Mouse (Mus musculus): ENCODE data around the gene Cplx3. TPM values are rescaled to one million over a fixed set of nuclear protein-coding genes. Genes with fewer than 3 reads are reported as not detected.

Gene Cplx3
- total RNA-seq, 2 experiments from 2014 or later, result 13.0 to 13.6 TPM

DNA sequence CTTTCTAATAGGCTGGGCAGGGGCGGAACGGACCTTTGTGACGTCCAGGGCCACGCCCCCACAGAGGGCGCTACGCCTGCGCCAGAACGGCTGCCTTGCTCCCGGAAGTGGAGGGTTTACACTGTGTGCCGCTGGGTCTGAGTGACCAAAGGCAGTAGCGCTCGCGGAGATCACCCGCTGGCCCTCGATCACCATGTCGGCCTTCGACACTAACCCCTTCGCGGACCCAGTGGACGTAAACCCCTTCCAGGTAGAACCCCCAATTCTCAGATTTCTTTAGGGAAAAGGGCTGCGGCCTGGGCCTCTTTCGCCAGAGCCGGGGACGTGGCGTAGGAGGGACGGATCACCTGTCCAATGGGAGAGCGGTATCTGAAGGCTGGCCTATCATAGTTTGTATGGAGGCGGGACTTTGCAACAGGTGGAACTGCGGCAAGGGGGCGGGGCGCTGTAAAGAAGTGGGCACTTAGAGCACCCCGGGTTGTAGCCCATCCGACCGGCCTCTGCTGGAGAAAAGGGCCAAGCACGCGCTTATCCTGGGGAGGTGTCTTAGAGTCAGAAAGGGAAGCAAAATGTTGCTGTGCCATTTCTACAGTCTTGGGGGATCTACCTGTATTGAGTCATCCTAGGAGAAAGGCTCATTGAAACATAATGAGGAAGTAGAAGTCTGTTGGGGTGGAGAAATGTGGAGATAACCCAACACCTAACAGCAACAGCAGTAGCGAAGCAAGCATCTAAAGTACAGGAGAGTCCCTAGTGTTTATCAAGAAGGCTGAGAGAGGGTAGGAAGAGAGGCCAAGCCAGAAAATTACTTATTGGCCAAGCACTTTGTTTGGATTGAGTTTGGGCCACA, 45.0 kb downstream of the Cplx3 start, which contains the start of gene Scamp2:
TSS of gene Scamp2 (plus strand) at position 83 of the 850 bp plus-strand sequence.
- DNase-seq (ENCODE audit: low spot score in 2 of 2), result peak; percentile 91 to 95

DNA sequence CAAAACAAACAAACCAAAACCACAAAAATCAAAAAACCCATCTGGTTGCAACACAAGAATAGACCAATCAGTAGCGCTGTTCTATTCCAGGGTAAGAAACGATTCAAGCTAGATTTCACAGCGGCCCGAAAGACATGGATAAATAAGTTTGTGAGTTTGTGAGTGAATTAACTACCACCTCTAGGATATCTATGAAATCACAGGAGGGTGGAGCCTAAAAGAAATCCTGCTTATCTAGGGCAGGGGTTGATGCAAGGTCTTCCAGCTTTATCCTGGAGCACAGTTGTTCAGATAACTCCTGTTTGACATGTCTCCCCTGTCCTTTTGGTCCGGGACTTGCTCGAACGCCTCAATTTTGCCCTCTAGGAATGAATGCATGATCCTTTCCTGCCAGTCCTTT, 45.8 kb downstream of the Cplx3 start:
- no peak for DNase-seq (ENCODE audit: low spot score in 2 of 2)

DNA sequence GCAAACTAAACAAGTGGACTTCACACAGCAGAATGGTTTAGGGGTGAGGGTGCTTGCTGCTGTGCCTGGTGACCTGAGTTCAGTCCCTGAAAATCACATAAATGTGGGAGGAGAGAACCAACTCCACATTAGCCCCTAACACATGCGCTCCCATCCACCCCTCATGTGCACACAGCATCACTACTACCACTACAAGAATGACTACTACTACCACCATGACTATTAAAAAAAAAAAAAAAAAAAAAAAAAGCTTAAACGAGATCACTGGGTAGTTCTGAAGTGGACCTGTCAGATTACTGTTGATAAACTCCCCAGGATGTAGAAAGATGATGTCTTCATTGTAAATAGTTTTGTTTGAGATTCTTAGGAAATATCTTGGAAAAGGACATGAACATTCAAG, 46.5 kb downstream of the Cplx3 start:
- no peak for DNase-seq (ENCODE audit: low spot score in 2 of 2)

DNA sequence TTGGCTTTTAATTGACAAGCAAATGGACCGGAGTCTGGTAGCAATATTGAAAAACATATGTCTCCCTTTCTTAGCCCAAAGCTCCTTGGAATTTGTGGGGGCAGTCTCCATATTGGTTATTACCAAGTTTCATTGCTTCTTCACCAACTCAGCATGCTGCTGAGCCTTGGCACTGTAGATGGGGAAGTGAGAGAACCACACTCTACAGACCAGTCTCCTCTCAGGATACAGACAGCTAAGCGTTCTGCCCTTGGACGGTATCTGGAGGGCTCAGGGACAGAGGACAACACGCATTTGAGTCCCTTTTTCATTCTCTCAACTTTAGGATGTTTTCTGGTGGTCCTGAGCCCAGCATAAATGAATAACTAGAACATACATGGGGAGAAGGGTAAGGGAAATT, 47.5 kb downstream of the Cplx3 start:
- no peak for DNase-seq (ENCODE audit: low spot score in 2 of 2)

DNA sequence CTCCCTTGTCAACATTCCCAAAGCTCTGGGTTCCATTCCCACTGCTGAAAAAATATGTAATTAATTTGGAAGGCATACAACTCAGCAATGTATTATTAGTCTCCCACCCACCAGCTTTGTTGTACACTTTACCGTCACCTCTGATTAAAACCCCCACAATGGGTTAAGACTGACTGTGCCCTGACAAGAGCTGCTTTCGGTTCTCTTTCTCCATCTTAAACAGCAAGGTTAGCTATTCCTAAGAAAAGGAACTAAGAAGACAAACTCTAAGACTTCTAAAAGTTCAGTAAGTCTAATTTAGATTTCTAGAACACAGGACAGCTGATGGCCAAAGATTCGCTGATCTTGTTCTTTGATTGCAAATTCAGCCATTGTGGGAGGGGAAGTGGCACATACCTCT, 48.9 kb downstream of the Cplx3 start:
- no peak for DNase-seq (ENCODE audit: low spot score in 2 of 2)

DNA sequence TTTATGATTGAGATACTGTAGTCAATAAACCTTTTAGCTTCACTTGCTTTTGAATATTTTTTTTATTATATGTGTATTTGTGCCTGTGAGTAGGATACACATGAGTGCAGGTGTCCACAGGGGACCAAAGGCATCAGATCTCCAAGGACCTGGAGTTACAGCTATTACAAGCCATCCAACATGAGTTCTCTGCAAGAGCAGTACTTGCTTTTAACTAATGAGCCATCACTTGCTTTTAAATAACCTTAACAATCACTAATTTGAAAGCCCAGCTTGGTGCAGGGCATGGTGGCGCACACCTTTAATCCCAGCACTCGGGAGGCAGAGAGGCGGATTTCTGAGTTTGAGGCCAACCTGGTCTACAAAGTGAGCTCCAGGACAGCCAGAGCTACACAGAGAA, 51.3 kb downstream of the Cplx3 start:
- DNase-seq (ENCODE audit: low spot score in 2 of 2), result no peak

DNA sequence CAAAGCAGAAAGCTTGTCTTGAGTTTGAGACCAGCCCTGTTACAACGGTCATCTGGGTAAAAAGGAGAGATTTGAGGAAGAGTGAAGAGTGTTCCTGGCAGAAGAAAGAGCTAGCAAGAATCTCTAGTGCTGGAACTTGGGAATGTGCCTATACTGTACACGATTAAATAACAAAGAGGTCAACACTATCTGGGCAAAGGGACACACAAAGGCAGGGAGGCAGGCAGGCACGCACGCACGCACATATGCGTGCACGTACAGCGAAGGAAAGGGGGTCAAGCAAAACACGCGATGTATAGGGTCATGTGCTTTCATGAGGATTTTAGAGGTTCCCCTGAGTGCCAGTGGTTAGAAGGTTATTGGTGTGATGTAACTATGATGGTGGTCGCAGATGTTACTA, 53.0 kb downstream of the Cplx3 start:
- no peak for DNase-seq (ENCODE audit: low spot score in 2 of 2)

DNA sequence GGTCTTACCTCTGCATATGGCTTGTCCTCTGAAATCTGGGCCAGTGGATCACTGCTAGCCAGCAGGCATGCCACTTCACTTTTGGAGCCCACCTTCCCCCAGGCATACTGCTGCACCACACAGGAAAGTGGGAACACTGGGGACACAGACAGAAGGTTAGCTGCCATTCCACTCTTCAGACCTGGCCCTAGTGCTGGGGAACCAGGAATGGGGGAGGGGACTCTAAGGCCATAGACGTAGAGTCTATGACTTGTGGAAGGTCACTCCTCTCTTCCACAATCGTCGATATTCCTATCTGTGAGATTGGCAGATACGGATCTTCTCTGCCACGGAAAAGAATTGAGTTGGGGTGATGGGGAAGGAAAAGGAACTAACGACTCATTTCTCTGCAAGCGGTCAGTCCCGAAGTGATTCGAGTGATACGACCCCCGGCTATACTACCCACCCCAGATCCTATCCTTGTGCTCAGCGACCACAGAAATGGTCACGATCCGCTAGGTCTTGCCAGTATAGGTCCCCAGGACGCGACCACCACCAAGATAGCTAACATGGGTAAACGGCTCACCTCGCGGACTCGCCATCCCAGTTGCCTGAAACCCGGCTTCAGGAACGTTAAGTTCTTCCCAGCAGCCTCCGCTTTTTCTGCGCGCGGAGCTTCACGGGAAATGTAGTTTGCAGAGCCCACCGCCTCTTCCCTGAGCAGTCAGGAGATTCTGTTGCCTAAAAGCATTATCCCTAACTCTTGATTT, 53.8 kb downstream of the Cplx3 start, which contains the start of gene Mpi:
TSS of gene Mpi (minus strand) at position 625 of the 749 bp plus-strand sequence.
- DNase-seq (ENCODE audit: low spot score in 2 of 2), result peak; percentile 80 to 85

DNA sequence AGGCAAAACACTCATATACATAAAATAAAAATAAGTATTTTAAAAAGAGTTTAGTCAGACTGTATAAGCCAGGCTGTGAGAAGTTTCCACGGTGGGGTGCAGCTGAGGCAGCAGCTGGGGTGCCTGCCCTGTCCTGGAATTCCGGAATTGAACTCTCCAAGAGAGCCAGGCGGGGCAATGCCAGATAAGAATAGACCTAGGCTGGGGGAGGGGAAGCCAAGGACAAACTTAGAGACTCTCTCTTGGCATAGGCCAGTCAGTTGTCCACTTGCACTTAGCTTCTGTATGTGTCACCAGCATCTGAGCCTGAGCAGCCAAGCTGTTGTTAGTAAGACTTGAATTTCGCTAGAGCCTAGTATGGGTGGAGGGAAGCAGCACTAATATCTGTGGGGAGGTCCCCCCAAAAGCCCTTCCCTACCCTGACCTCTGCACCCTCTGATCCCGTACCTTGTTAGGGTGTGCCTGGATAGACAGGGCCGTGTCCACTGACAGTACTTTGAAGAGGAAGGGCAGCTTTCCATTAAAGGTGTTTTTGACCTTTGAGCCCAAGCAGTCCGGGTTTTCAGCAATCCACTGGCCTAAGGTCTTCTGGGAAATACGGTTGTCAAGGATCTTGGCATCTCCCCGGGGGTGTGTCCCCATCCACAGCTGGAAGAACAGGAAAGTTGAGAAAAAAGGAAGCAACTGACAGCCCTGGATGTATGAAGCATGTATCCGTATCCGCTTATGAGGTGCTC, 55.8 kb downstream of the Cplx3 start:
- DNase-seq (ENCODE audit: low spot score in 2 of 2), result no peak

Other genes starting within 250 kb of the Cplx3 start
- 10 to 100 TPM; 14.3 TPM for gene Ppcdc, start 166.2 kb downstream of the Cplx3 start, total RNA-seq (2021)
- gene Scamp5, start 138.2 kb downstream of the Cplx3 start, total RNA-seq (2021), result 100 to 1,000 TPM; 381 to 400 TPM
- gene Rpp25, start 102.3 kb downstream of the Cplx3 start, total RNA-seq (2021), result 10 to 100 TPM; 17.6 to 18.5 TPM
- gene Cox5a, start 85.0 kb downstream of the Cplx3 start, total RNA-seq (2021), result 100 to 1,000 TPM; 410 to 481 TPM
- gene Fam219b, start 68.8 kb downstream of the Cplx3 start, total RNA-seq (2021), result 10 to 100 TPM; 17.6 to 25.6 TPM
- gene Mpi, start 53.5 kb downstream of the Cplx3 start, total RNA-seq (2021), result 10 to 100 TPM; 66.0 to 69.4 TPM
- 10 to 100 TPM; 20.9 to 23.1 TPM for gene Scamp2, start 45.3 kb downstream of the Cplx3 start, total RNA-seq (2021)
- 10 to 100 TPM; 28.9 to 33.5 TPM for gene Ulk3, start 16.8 kb downstream of the Cplx3 start, total RNA-seq (2021)
- gene Lman1l, start 14.5 kb upstream of the Cplx3 start, total RNA-seq (2021), result not detected
- 10 to 100 TPM; 35.1 to 37.0 TPM for gene Csk, start 47.4 kb upstream of the Cplx3 start, total RNA-seq (2021)
- gene Cyp1a2, start 77.4 kb upstream of the Cplx3 start, total RNA-seq (2021), result not detected
- under 1 TPM in 1 of 2 experiments, not detected in 1; 0.16 TPM for gene Cyp1a1, start 81.6 kb upstream of the Cplx3 start, total RNA-seq (2021)
- gene Edc3, start 102.3 kb upstream of the Cplx3 start, total RNA-seq (2021), result 10 to 100 TPM; 15.2 to 16.0 TPM
- 10 to 100 TPM; 77.8 to 88.3 TPM for gene Clk3, start 159.6 kb upstream of the Cplx3 start, total RNA-seq (2021)
- 10 to 100 TPM; 12.3 to 13.5 TPM for gene Arid3b, start 230.5 kb upstream of the Cplx3 start, total RNA-seq (2021)